Mouse (Mus musculus): ENCODE measurements around the gene Cpm. TPM values are rescaled to one million over a fixed set of nuclear protein-coding genes. Genes with fewer than 3 reads are reported as not detected.

Cpm gene
- polyA plus RNA-seq, 1 experiment from 2014 or later, result 3.1 TPM

- H3K27me3 ChIP-seq (replicated peaks), result no peaks in the 10 kb centered on the region
- H3K9ac ChIP-seq, result no peak overlapping the region
- no peak overlapping the region for H3K27ac ChIP-seq (replicated peaks)
- H3K9me3 ChIP-seq, result no peaks in the 10 kb centered on the region
- no peaks in the 10 kb centered on the region for H3K36me3 ChIP-seq
- ATAC-seq (ENCODE audit: extremely low read depth, insufficient number of reproducible peaks, low FRiP score, low TSS enrichment), result no peak
- no peak overlapping the region for H3K4me3 ChIP-seq
- H3K4me2 ChIP-seq, result no peak overlapping the region
- no peaks in the 10 kb centered on the region; the same call in 1 of the 2 replicates for H3K4me1 ChIP-seq
Measured at GRCm38 (mm10) chr10:117664926-117665209, 35.6 kb downstream of the Cpm start.

DNA sequence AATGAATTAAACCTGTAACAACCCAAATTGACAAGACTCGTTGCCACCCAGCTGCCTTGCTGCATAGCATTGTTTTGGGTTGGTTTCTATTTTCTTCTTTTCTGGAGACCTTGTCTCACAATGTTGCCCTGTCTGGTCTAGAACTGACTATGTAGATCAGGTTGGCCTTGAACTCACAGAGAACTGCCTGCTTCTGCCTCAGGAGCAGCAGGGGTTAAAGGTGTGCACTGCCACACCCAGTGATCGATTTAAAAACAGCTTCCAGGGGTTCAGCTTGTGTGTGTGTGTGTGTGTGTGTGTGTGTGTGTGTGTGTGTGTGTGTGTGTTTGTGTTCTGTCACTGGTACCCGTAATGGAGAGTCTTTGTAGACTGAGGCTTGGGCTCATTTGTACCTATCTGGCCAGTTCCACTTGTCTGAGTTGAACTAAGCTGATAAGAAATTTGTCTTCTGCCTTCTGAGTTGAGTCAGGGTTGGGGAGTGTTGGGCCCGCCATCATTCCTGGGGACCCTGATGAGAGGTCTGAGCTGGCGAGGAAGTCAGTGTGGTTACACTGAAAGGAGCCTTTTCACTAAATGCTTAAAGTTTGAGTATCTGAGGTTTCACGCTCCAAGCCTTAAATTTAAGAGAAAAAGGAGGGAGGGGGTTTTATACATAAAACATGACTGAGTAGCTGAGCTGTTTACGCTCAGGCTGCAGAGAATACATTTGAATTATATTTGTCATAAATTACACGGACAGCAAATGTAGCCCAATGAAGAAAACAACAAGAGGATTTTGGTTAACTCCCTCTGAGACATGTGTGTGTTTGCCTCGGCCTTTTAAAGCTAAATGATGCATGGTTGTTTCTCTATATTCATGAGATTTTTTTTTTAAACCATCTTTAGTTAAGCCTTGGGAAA lies 36.3 kb downstream of the Cpm start:
- Histone ChIP-seq H3K4me3 (no peak overlapping the region), H3K9me3 (no peaks in the 10 kb centered on the region), H3K4me1 (no peaks in the 10 kb centered on the region; the same call in 1 of the 2 replicates), H3K36me3 (no peaks in the 10 kb centered on the region), H3K27me3 (replicated peaks) (no peaks in the 10 kb centered on the region), H3K9ac (no peak overlapping the region), H3K4me2 (no peak overlapping the region), H3K27ac (replicated peaks) (no peak overlapping the region)
- ATAC-seq (ENCODE audit: extremely low read depth, insufficient number of reproducible peaks, low FRiP score, low TSS enrichment), result no peak
- 76% methylated on average over 9 of the region's 9 CpGs for WGBS

GRCm38 (mm10) chr10:117666361-117666760 lies 37.1 kb downstream of the Cpm start:
- ATAC-seq (ENCODE audit: extremely low read depth, insufficient number of reproducible peaks, low FRiP score, low TSS enrichment), result no peak
- Histone ChIP-seq H3K4me2 (no peak overlapping the region), H3K4me1 (no peaks in the 10 kb centered on the region; the same call in 1 of the 2 replicates), H3K27ac (replicated peaks) (no peak overlapping the region), H3K9me3 (no peaks in the 10 kb centered on the region), H3K27me3 (replicated peaks) (no peaks in the 10 kb centered on the region), H3K9ac (no peak overlapping the region), H3K4me3 (no peak overlapping the region), H3K36me3 (no peaks in the 10 kb centered on the region)
- 88% methylated on average over 3 of the region's 3 CpGs for WGBS

DNA sequence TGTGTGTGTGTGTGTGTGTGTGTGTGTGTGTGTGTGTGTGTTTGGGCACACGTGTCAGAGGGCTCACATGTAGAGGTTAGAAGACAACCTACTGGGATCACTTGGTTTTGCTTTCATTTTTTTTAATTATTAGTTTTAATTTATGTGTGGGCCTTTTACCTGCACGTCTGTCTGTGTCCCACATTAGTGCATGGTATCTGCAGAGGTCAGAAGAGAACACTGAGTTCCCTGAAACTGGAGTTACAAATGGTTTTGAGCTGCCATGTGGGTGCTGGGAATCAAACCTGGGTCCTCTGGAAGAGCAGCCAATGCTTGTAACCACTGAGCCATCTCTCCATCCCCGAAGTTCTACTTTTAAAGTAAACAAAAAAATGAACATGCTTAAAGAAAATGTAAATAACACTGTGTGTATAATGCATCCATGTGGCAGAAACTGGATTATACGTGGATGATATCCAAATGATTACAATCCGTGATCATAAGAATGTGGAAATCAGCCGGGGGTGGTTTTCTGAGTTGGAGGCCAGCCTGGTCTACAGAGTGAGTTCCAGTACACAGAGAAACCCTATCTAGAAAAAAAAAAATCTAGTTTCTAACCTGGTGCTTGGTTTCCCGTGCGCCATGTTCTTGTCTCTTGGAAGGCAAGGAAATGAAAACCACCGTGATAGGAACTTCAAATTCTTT lies 37.8 kb downstream of the Cpm start:
- H3K4me1 ChIP-seq, result no peaks in the 10 kb centered on the region; the same call in 1 of the 2 replicates
- H3K9ac ChIP-seq, result no peak overlapping the region
- H3K27ac ChIP-seq (replicated peaks), result no peak overlapping the region
- peaks cover 7% of the 10 kb centered on the region; the same call in 1 of the 2 replicates for H3K27me3 ChIP-seq (replicated peaks)
- H3K4me3 ChIP-seq, result no peak overlapping the region
- no peaks in the 10 kb centered on the region for H3K36me3 ChIP-seq
- 85% methylated on average over 9 of the region's 9 CpGs for WGBS
- no peaks in the 10 kb centered on the region for H3K9me3 ChIP-seq
- no peak overlapping the region for H3K4me2 ChIP-seq
- no peak for ATAC-seq (ENCODE audit: extremely low read depth, insufficient number of reproducible peaks, low FRiP score, low TSS enrichment)

- 89% methylated on average over 28 of the region's 28 CpGs for WGBS
- Histone ChIP-seq H3K9me3 (no peaks in the 10 kb centered on the region), H3K4me3 (no peak overlapping the region), H3K4me1 (peaks cover 5% of the 10 kb centered on the region), H3K9ac (no peak overlapping the region), H3K27ac (replicated peaks) (no peak overlapping the region), H3K4me2 (no peak overlapping the region), H3K36me3 (no peaks in the 10 kb centered on the region), H3K27me3 (replicated peaks) (peaks cover 7% of the 10 kb centered on the region; the same call in 1 of the 2 replicates)
- no peak for ATAC-seq (ENCODE audit: extremely low read depth, insufficient number of reproducible peaks, low FRiP score, low TSS enrichment)
Measured at GRCm38 (mm10) chr10:117667663-117668507, 38.6 kb downstream of the Cpm start.

DNA sequence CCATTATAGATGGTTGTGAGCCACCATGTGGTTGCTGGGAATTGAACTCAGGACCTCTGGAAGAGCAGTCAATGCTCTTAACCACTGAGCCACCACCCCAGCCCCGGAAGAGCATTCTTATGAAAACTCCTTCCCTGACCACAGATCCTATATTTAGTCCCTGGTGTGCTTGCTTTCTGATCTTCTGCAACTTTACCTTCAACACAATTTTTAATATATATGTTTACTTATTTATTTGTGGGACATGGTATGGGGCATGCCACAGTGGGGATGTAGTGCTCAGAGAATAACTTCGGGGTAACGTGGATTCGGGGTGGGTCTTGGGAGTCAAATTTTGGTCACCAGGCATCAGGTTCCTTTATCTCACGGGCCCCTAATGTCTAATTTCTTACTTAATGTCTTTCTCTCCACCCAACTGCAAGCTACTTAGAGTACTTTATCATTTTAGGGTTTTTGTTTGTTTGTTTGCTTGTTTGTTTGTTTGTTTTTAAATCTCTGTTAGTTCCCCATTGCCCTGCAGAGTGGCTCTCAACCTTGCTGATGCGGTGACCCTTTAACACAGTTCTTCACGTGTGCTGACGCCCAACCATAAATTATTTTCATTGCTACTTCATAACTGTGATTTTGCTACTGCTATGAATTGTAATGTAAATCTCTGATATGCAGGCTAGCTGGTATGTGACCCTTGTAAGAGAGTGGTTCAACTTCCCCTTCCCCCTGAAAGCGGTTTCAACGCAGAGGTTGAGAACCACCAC lies 39.4 kb downstream of the Cpm start:
- Histone ChIP-seq H3K4me1 (peaks cover 5% of the 10 kb centered on the region), H3K36me3 (no peaks in the 10 kb centered on the region), H3K27me3 (replicated peaks) (peaks cover 7% of the 10 kb centered on the region; the same call in 1 of the 2 replicates), H3K4me3 (no peak overlapping the region), H3K9me3 (no peaks in the 10 kb centered on the region), H3K27ac (replicated peaks) (no peak overlapping the region), H3K9ac (no peak overlapping the region), H3K4me2 (no peak overlapping the region)
- 77% methylated on average over 10 of the region's 10 CpGs for WGBS
- no peak for ATAC-seq (ENCODE audit: extremely low read depth, insufficient number of reproducible peaks, low FRiP score, low TSS enrichment)

DNA sequence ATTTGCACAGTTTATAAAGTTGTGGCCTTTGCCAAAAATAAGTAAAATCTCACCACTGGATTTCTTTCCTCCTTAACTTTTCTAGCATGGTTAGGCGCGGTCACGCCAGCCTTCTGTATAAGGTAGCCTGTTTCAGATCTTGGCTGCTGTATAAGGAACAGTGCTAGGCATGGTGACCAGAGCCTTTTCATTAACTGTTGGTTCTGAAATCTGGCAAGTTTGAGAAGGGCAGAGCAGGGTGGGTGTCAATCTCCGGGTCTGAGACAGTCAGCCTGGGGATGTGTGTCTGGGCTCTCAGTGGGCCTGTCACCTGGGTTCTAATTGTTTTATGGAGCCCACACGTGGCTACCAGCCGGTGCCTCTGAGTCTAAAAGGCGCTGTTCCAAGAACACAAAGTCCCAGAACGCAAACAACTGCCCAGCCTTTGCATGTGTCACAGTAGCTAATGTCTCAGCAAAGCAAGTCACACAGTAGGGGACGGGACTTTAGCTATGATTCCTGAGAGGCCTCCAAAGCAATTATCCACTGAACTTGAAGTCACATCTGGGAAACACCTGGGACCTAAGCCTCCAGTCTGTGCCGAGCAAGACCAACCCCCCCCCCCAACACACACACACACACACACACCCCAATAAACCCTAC lies 40.3 kb downstream of the Cpm start:
- no peak for ATAC-seq (ENCODE audit: extremely low read depth, insufficient number of reproducible peaks, low FRiP score, low TSS enrichment)

DNA sequence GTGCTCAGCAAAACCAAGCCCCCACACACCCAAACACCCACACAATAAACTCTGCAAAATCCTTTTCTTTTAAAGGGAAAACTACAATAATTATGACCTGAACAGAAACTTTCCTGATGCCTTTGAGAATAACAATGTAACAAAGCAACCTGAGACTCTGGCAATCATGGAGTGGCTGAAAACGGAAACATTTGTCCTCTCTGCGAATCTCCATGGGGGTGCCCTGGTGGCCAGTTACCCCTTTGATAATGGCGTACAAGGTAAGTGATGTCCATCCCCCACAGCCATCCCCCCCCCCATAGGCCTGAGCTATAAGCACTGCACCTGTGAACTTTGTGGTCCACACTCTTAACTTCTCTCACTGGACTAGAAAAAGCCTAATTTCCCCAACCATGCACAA lies 40.8 kb downstream of the Cpm start:
- no peak overlapping the region for H3K4me2 ChIP-seq
- H3K4me1 ChIP-seq, result peaks cover 5% of the 10 kb centered on the region; the same call in 1 of the 2 replicates
- WGBS, result 60% methylated on average over 3 of the region's 3 CpGs

More for the DNA sequence above, 40.3 kb downstream of the Cpm start:
- no peaks in the 10 kb centered on the region for H3K9me3 ChIP-seq
- H3K27me3 ChIP-seq (replicated peaks), result peaks cover 7% of the 10 kb centered on the region; the same call in 1 of the 2 replicates
- H3K4me2 ChIP-seq, result no peak overlapping the region
- no peaks in the 10 kb centered on the region for H3K36me3 ChIP-seq
- H3K27ac ChIP-seq (replicated peaks), result no peak overlapping the region
- 74% methylated on average over 10 of the region's 10 CpGs for WGBS
- H3K4me3 ChIP-seq, result no peak overlapping the region
- H3K4me1 ChIP-seq, result peaks cover 5% of the 10 kb centered on the region; the same call in 1 of the 2 replicates
- H3K9ac ChIP-seq, result no peak overlapping the region

DNA sequence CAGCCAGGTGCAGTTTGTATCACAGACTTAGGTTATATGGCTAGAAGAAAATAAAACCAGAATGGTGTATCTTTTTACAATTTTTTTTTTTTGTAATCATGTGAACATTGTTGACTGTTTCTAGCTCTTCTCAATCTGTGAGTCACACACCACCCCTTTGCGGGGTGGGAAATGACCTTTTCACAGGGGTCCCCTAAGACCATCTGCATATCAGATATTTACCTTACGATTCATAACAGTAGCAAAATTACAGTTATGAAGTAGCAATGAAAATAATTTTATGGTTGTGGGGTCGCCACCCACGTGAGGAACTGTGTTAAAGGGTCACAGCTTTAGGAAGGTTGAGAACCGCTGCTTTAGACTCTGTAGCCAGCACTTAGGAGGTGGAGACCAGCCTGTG lies 41.5 kb downstream of the Cpm start:
- no peaks in the 10 kb centered on the region for H3K36me3 ChIP-seq
- no peak for ATAC-seq (ENCODE audit: extremely low read depth, insufficient number of reproducible peaks, low FRiP score, low TSS enrichment)

More for the DNA sequence above, 40.8 kb downstream of the Cpm start:
- Histone ChIP-seq H3K36me3 (no peaks in the 10 kb centered on the region), H3K27me3 (replicated peaks) (peaks cover 7% of the 10 kb centered on the region; the same call in 1 of the 2 replicates), H3K27ac (replicated peaks) (no peak overlapping the region), H3K9me3 (no peaks in the 10 kb centered on the region), H3K9ac (no peak overlapping the region), H3K4me3 (no peak overlapping the region)
- no peak for ATAC-seq (ENCODE audit: extremely low read depth, insufficient number of reproducible peaks, low FRiP score, low TSS enrichment)

DNA sequence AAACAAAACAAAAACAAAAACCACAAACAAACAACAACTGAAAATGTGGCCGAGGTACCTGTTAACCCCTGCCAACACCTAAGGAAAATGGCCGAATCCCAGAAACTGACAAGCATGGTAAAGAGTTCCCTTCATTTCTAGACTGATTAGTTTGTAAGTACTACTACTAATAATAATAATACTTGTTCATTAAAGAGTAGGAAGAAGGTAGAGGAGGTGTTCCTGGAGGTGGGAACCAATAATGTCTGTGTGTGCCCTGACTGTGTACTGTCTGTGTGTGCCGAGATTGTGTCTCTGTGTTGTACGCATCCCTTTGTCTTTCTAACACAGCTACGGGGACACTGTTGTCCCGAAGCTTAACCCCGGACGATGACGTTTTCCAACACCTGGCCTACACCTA lies 42.0 kb downstream of the Cpm start:
- H3K27me3 ChIP-seq (replicated peaks), result peaks cover 7% of the 10 kb centered on the region; the same call in 1 of the 2 replicates
- H3K9me3 ChIP-seq, result no peaks in the 10 kb centered on the region
- H3K4me2 ChIP-seq, result no peak overlapping the region
- H3K9ac ChIP-seq, result no peak overlapping the region
- peaks cover 15% of the 10 kb centered on the region for H3K4me1 ChIP-seq
- 82% methylated on average over 9 of the region's 9 CpGs for WGBS
- no peak overlapping the region for H3K4me3 ChIP-seq
- ATAC-seq (ENCODE audit: extremely low read depth, insufficient number of reproducible peaks, low FRiP score, low TSS enrichment), result no peak
- no peaks in the 10 kb centered on the region for H3K36me3 ChIP-seq
- no peak overlapping the region for H3K27ac ChIP-seq (replicated peaks)

More for the DNA sequence above, 41.5 kb downstream of the Cpm start:
- Histone ChIP-seq H3K27me3 (replicated peaks) (peaks cover 7% of the 10 kb centered on the region; the same call in 1 of the 2 replicates), H3K9me3 (no peaks in the 10 kb centered on the region), H3K27ac (replicated peaks) (no peak overlapping the region), H3K4me2 (no peak overlapping the region), H3K4me1 (peaks cover 10% of the 10 kb centered on the region), H3K4me3 (no peak overlapping the region), H3K9ac (no peak overlapping the region)
- WGBS, result 80% methylated on average over 5 of the region's 5 CpGs

Measured in heart, embryonic 13.5 days (tissue).